Mouse (Mus musculus) heart, embryonic 14.5 days (tissue): Measurements from ENCODE around the gene Hira. TPM values are rescaled to one million over a fixed set of nuclear protein-coding genes. Genes with fewer than 3 reads are reported as not detected.

Experiments used
- ATAC-seq: fragments of 200-750 bp; cut with Nextera tagmentation; 2 replicates; pipeline ENCODE4 v1.8.0; 2017; ENCODE audit warnings: low read depth, moderate TSS enrichment; ENCODE audit not compliant: insufficient number of reproducible peaks, insufficient read depth, low FRiP score
- H3K27ac ChIP-seq, 2 experiments: fragments of 200-500 bp in 1 of 2; fragments of 300-500 bp in 1 of 2; sonication (generic) in 1 of 2; replicated peaks in 1 of 2; 2 replicates each; pipeline ENCODE4 v1.5.1; 2012 to 2014; ENCODE audit warnings: low read depth in 2 of 2, low read length in 2 of 2, control low read depth in 1 of 2, mild to moderate bottlenecking in 1 of 2, mixed read lengths in 1 of 2; ENCODE audit not compliant: control insufficient read depth in 1 of 2, insufficient read depth in 1 of 2
- H3K27me3 ChIP-seq: fragments of 300-500 bp; sonication (generic); 2 replicates; pipeline ENCODE4 v1.6.1; 2014; ENCODE audit warnings: mild to moderate bottlenecking, low read length, control low read depth; ENCODE audit not compliant: control insufficient read depth, insufficient read depth
- H3K36me3 ChIP-seq: fragments of 300-500 bp; sonication (generic); 2 replicates; pipeline ENCODE4 v1.6.1; 2014; ENCODE audit warnings: mild to moderate bottlenecking, control low read depth, low read length, mixed read lengths; ENCODE audit not compliant: control insufficient read depth, insufficient read depth
- H3K4me1 ChIP-seq, 2 experiments: fragments of 200-500 bp in 1 of 2; fragments of 300-500 bp in 1 of 2; sonication (generic) in 1 of 2; 2 replicates each; pipeline ENCODE4 v1.6.1; 2012 to 2014; ENCODE audit warnings: low read length in 2 of 2, control low read depth in 1 of 2, mixed read lengths in 1 of 2; ENCODE audit not compliant: control insufficient read depth in 2 of 2, insufficient read depth in 2 of 2
- H3K4me2 ChIP-seq: fragments of 300-500 bp; sonication (generic); 2 replicates; pipeline ENCODE4 v1.6.1; 2014; ENCODE audit warnings: mild to moderate bottlenecking, low read length
- H3K4me3 ChIP-seq, 2 experiments: fragments of 200-500 bp in 1 of 2; fragments of 300-500 bp in 1 of 2; sonication (generic) in 1 of 2; 2 replicates each; pipeline ENCODE4 v1.5.1; 2012 to 2014; ENCODE audit warnings: low read length in 2 of 2, mild to moderate bottlenecking in 2 of 2, control low read depth in 1 of 2, low read depth in 1 of 2, moderate library complexity in 1 of 2; ENCODE audit not compliant: control insufficient read depth in 1 of 2, insufficient read depth in 1 of 2
- H3K9ac ChIP-seq: fragments of 300-500 bp; sonication (generic); 2 replicates; pipeline ENCODE4 v1.6.1; 2014; ENCODE audit warnings: mild to moderate bottlenecking, low read length
- H3K9me3 ChIP-seq: fragments of 300-500 bp; sonication (generic); 2 replicates; pipeline ENCODE4 v1.6.1; 2016; ENCODE audit warnings: low read length, control low read depth; ENCODE audit not compliant: control insufficient read depth
- WGBS: fragments of 180-500 bp; shearing (Covaris S2); extraction: QIAGEN DNeasy Blood & Tissue Kit; methylation state at CpG from one replicate; pipeline ENCODE4 v1.1.7; 2014; 5-methylcytosine and 5-hydroxymethylcytosine counted together
- polyA plus RNA-seq: library from polyadenylated mRNA; unstranded; fragments of >200 nt; fragmentation: Nextera tagmentation; extraction: Ambion mirVana; gene quantifications from 2 replicates; pipeline ENCODE4 v1.2.1, GENCODE M21; 2014

Gene Hira
- polyA plus RNA-seq, 1 experiment from 2014 or later = 10.9 TPM

- 28% methylated on average over 20 of the region's 20 CpGs for WGBS
- H3K4me3 ChIP-seq = peak overlapping the region; percentile 88 to 94
Measured at GRCm38 (mm10) chr16:18878091-18878720, 1.4 kb downstream of the Hira start.

GRCm38 (mm10) chr16:18884044-18884443 is 7.2 kb downstream of the Hira start:
- Histone ChIP-seq H3K9me3 (no peaks in the 10 kb centered on the region), H3K4me1 (peaks cover 0 to 8% of the 10 kb centered on the region in 2 experiments; a peak in 1 of 4 replicates), H3K27me3 (no peaks in the 10 kb centered on the region), H3K36me3 (peaks cover 9% of the 10 kb centered on the region; the same call in 1 of the 2 replicates), H3K4me2 (no peak overlapping the region), H3K4me3 (no peak overlapping the region), H3K9ac (no peak overlapping the region), H3K27ac (no peak overlapping the region)
- no peak for ATAC-seq

More at GRCm38 (mm10) chr16:18878091-18878720, 1.4 kb downstream of the Hira start:
- Histone ChIP-seq H3K36me3 (peaks cover 26% of the 10 kb centered on the region), H3K4me1 (peaks cover 0 to 5% of the 10 kb centered on the region in 2 experiments; a peak in 2 of 4 replicates), H3K4me2 (peak overlapping the region; percentile 82), H3K9me3 (no peaks in the 10 kb centered on the region), H3K27ac (peak overlapping the region; percentile 90 to 94), H3K27me3 (no peaks in the 10 kb centered on the region), H3K9ac (peak overlapping the region; percentile 92)
- no peak for ATAC-seq

- no peak overlapping the region for H3K9ac ChIP-seq
- WGBS = 78% methylated on average over 4 of the region's 4 CpGs
- H3K4me2 ChIP-seq = no peak overlapping the region
- H3K4me3 ChIP-seq = no peak overlapping the region
- peaks cover 2 to 6% of the 10 kb centered on the region in 2 experiments; a peak in 3 of 4 replicates for H3K4me1 ChIP-seq
- no peak for ATAC-seq
- peaks cover 41% of the 10 kb centered on the region for H3K36me3 ChIP-seq
- H3K27me3 ChIP-seq = no peaks in the 10 kb centered on the region
- no peak overlapping the region for H3K27ac ChIP-seq
- no peaks in the 10 kb centered on the region for H3K9me3 ChIP-seq
Measured at GRCm38 (mm10) chr16:18893840-18894372, 17.1 kb downstream of the Hira start.

DNA sequence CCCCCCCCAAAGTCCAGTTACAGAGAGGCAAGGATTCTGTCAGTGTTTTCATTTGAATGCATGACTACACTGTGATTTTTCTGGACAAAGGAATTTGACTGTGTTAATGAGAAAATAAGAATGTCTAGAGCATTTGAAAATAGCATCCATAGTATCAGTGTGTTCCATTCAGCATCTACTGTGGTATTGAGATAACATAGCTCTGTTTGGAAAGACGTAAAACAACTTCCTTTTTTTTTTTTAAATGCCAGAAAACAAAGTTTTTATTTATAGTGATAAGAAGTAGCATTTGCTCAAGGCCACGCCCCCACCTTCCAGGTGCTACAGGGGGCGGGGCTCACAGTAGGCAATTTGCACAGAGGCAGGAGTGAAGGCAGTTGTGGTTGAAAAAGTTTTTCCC is 18.4 kb downstream of the Hira start:
- ATAC-seq = no peak

GRCm38 (mm10) chr16:18896429-18896828 is 19.6 kb downstream of the Hira start:
- no peak for ATAC-seq
- no peaks in the 10 kb centered on the region for H3K9me3 ChIP-seq
- no peak overlapping the region for H3K9ac ChIP-seq
- no peak overlapping the region for H3K27ac ChIP-seq
- no peak overlapping the region for H3K4me2 ChIP-seq
- H3K4me3 ChIP-seq = no peak overlapping the region
- peaks cover 2 to 6% of the 10 kb centered on the region in 2 experiments; a peak in 3 of 4 replicates for H3K4me1 ChIP-seq
- H3K36me3 ChIP-seq = peaks cover 67% of the 10 kb centered on the region
- no peaks in the 10 kb centered on the region for H3K27me3 ChIP-seq
- 42% methylated on average over 10 of the region's 10 CpGs for WGBS

More for the DNA sequence above, 18.4 kb downstream of the Hira start:
- H3K27me3 ChIP-seq = no peaks in the 10 kb centered on the region
- no peak overlapping the region for H3K4me2 ChIP-seq
- H3K36me3 ChIP-seq = peaks cover 55% of the 10 kb centered on the region
- H3K27ac ChIP-seq = no peak overlapping the region
- peaks cover 2 to 6% of the 10 kb centered on the region in 2 experiments; a peak in 3 of 4 replicates for H3K4me1 ChIP-seq
- no peak overlapping the region for H3K9ac ChIP-seq
- no peak overlapping the region for H3K4me3 ChIP-seq
- H3K9me3 ChIP-seq = no peaks in the 10 kb centered on the region
- 74% methylated on average over 3 of the region's 3 CpGs for WGBS

GRCm38 (mm10) chr16:18905648-18906047 is 28.8 kb downstream of the Hira start:
- Histone ChIP-seq H3K36me3 (peaks cover 73% of the 10 kb centered on the region), H3K9ac (no peak overlapping the region), H3K4me2 (no peak overlapping the region), H3K27ac (no peak overlapping the region), H3K4me3 (no peak overlapping the region), H3K27me3 (no peaks in the 10 kb centered on the region), H3K9me3 (no peaks in the 10 kb centered on the region), H3K4me1 (no peaks in the 10 kb centered on the region)
- WGBS = 96% methylated on average over 1 of the region's 1 CpGs
- no peak for ATAC-seq

DNA sequence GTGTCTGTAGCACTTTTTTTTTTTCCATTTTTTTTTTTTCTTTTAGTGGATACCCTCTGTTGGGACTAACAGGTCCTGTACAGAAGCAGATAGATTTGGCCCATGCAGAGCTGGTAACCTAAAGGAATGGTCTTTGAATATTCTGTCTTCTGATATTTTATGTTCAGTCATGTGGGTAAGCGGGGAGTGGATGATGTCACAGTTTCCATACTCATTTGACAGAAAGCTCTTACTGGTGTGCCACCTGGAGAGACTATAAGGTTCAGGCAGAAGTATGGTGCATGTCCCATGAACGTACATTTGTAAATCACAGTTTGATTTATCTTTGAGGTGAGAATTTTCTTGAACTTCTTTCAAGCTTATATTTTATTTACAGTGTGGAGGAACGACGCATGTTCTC is 39.2 kb downstream of the Hira start:
- H3K36me3 ChIP-seq = peaks cover 81% of the 10 kb centered on the region
- no peaks in the 10 kb centered on the region for H3K9me3 ChIP-seq
- no peak overlapping the region for H3K27ac ChIP-seq
- no peak overlapping the region for H3K4me3 ChIP-seq
- 90% methylated on average over 4 of the region's 4 CpGs for WGBS
- no peaks in the 10 kb centered on the region for H3K4me1 ChIP-seq
- H3K27me3 ChIP-seq = no peaks in the 10 kb centered on the region
- H3K4me2 ChIP-seq = no peak overlapping the region
- ATAC-seq = no peak
- H3K9ac ChIP-seq = no peak overlapping the region
